Mouse (Mus musculus): ENCODE measurements around the gene Phactr1.

The Phactr1 gene

GRCm38 (mm10) chr13:42867026-42867425 is 186.6 kb downstream of the Phactr1 start:
- in situ Hi-C loops (cut with MboI, MseI): no loop called here

GRCm38 (mm10) chr13:42872125-42872524 is 191.7 kb downstream of the Phactr1 start:
- in situ Hi-C loops (cut with MboI, MseI): no loop called here

- in situ Hi-C loops (cut with MboI, MseI): no loop called here
Observed at GRCm38 (mm10) chr13:42878346-42878745, 197.9 kb downstream of the Phactr1 start.

GRCm38 (mm10) chr13:42884033-42884724 is 203.8 kb downstream of the Phactr1 start:
- in situ Hi-C loops (cut with MboI, MseI): no loop called here

GRCm38 (mm10) chr13:42884725-42885115 is 204.3 kb downstream of the Phactr1 start:
- in situ Hi-C loops (cut with MboI, MseI): no loop called here

- in situ Hi-C loops (cut with MboI, MseI): no loop called here
Observed at GRCm38 (mm10) chr13:42887701-42888100, 207.3 kb downstream of the Phactr1 start.

- in situ Hi-C loops (cut with MboI, MseI): no loop called here
Observed at GRCm38 (mm10) chr13:42889516-42890474, 209.4 kb downstream of the Phactr1 start.

- in situ Hi-C loops (cut with MboI, MseI): no loop called here
Observed at GRCm38 (mm10) chr13:42890651-42891050, 210.2 kb downstream of the Phactr1 start.

GRCm38 (mm10) chr13:42894016-42894415 is 213.6 kb downstream of the Phactr1 start:
- in situ Hi-C loops (cut with MboI, MseI): no loop called here

GRCm38 (mm10) chr13:42894598-42894997 is 214.2 kb downstream of the Phactr1 start:
- in situ Hi-C loops (cut with MboI, MseI): no loop called here

- in situ Hi-C loops (cut with MboI, MseI): no loop called here
Observed at GRCm38 (mm10) chr13:42895980-42896379, 215.6 kb downstream of the Phactr1 start.

GRCm38 (mm10) chr13:42899611-42900010 is 219.2 kb downstream of the Phactr1 start:
- in situ Hi-C loops (cut with MboI, MseI): no loop called here

- in situ Hi-C loops (cut with MboI, MseI): no loop called here
Observed at GRCm38 (mm10) chr13:42901837-42902236, 221.4 kb downstream of the Phactr1 start.

- in situ Hi-C loops (cut with MboI, MseI): no loop called here
Observed at GRCm38 (mm10) chr13:42902859-42903258, 222.4 kb downstream of the Phactr1 start.

- in situ Hi-C loops (cut with MboI, MseI): no loop called here
Observed at GRCm38 (mm10) chr13:42905818-42906217, 225.4 kb downstream of the Phactr1 start.

- in situ Hi-C loops (cut with MboI, MseI): no loop called here
Observed at GRCm38 (mm10) chr13:42906990-42907389, 226.6 kb downstream of the Phactr1 start.

- in situ Hi-C loops (cut with MboI, MseI): no loop called here
Observed at GRCm38 (mm10) chr13:42915081-42915480, 234.7 kb downstream of the Phactr1 start.

- in situ Hi-C loops (cut with MboI, MseI): no loop called here
Observed at GRCm38 (mm10) chr13:42915851-42916193, 235.4 kb downstream of the Phactr1 start.

GRCm38 (mm10) chr13:42916194-42917033 is 236.0 kb downstream of the Phactr1 start:
- in situ Hi-C loops (cut with MboI, MseI): no loop called here

GRCm38 (mm10) chr13:42917251-42917650 is 236.8 kb downstream of the Phactr1 start:
- in situ Hi-C loops (cut with MboI, MseI): no loop called here

GRCm38 (mm10) chr13:42920062-42920461 is 239.6 kb downstream of the Phactr1 start:
- in situ Hi-C loops (cut with MboI, MseI): no loop called here
